Mouse (Mus musculus) testis, adult 2 months (tissue): ENCODE results near the gene Slc19a3.
"Not testable (repeated sequence)": the region's sequence is repeated elsewhere in the genome, so short reads cannot be mapped to it uniquely, and the experiment has no call there.

Source experiments
- CTCF ChIP-seq: fragments of 200-500 bp; IDR thresholded peaks from 2 replicates; pipeline ENCODE4 v1.5.1; 2012; ENCODE audit warnings: low read depth, mild to moderate bottlenecking, inconsistent platforms, low read length, moderate library complexity; ENCODE audit not compliant: control insufficient read depth, insufficient read depth, insufficient replicate concordance
- POLR2A ChIP-seq: fragments of 200-500 bp; IDR thresholded peaks from 2 replicates; pipeline ENCODE4 v1.6.1; 2012; ENCODE audit warnings: low read depth, mild to moderate bottlenecking, inconsistent platforms, low read length, moderate library complexity; ENCODE audit not compliant: control insufficient read depth

- TF ChIP-seq CTCF, POLR2A: not testable (repeated sequence)
Observed at GRCm38 (mm10) chr1:83000306-83000705, 37.9 kb downstream of the Slc19a3 start, which contains the start of gene Gm47959.
